Mouse (Mus musculus) heart, postnatal 4 days (tissue): ENCODE data around the gene Olfr641. TPM values are rescaled to one million over a fixed set of nuclear protein-coding genes. Genes with fewer than 3 reads are reported as not detected.

Source experiments
- DNase-seq: peaks from one replicate; pipeline ENCODE4 v3.0.0; 2021
- total RNA-seq, 2 experiments: library from RNA; stranded (reverse); gene quantifications; 2 replicates each; pipeline ENCODE4 v1.2.3; 2021

The Olfr641 gene
- not detected for total RNA-seq

DNA sequence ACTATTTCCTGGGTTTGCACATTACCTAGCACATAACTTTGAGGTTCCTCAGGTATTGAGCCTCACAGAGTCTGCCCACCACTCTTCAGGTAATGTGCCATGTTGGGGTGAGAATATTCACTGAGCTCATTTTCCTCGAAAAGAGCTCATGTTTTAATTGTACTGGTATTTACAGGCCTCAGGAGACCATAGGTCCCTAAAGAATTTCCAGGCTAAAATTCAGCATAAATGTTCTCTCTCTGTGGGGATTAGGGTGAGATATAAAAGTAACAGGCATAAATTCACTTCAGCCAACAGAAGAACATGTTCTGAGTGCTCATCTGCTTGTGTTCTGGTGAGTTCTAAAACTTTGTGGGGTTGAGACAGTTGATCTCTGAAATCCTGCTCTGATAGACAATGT, at the start of gene Olfr641:
Gene Olfr641, plus strand, starts transcription at position 301 of the 400 bp plus-strand sequence.
- no peak for DNase-seq

DNA sequence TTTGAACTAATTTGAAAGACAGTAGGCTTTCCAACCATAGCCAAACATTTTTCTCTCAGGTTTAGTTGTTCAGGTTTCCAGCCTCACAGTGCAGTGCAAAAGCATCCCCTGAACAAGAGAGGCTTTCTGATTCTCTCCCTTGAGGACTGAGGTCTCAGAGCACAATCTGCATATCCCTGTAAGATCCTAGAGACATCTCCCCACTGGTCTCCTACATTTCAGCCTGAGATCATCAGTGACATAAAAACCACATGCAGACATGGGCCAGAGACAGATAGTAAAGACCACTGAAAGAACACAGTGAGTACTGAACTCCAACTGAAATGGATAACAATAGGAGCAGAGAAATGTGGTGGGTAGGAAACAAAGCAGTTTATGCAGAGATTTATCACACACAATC, 36.8 kb upstream of the Olfr641 start, which contains the start of gene Olfr638:
Gene Olfr638, plus strand, starts transcription at position 301 of the 400 bp plus-strand sequence.
- no peak for DNase-seq

DNA sequence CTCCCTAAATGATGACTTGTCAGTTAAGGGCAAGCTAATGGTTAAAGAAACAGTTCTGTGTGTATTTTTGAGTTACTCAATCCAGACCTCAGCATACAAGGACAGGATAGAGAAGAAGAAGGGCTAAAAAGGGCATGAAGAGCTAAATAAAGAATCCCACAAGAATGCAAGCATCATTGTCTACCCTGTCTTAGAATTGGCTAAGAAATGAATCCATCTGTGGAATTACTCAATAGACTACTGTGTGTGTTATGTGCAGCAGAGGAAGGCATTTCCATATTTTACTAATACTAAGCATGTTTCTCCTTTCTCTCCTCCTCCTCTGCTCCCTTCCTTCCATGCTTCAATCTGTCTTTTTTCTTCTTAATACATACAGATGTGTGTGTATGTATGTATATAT, 36.1 kb upstream of the Olfr641 start:
- DNase-seq: no peak

GRCm38 (mm10) chr7:104017203-104017602, 18.0 kb upstream of the Olfr641 start, which contains the start of gene Olfr639:
Gene Olfr639 (minus strand): TSS chr7:104017303.
- no peak for DNase-seq

DNA sequence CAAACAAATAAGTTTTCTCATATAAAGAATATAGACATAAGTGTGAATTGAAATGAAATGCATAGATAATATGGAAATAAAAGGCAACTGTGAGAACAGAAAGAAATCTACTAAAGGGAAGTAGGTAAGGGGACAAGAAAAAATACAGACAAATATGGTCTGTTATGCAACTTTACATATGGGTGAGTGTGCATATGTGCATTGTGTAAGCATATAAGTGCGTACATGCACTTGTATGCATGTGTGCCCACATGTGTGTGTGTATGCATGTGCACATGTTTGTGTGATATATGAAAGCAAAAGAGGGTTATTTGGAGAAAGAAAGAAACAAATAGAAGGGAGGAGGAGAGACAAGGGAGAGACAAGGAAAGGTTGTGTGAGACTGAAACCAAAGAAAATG, 16.3 kb upstream of the Olfr641 start:
- no peak for DNase-seq

DNA sequence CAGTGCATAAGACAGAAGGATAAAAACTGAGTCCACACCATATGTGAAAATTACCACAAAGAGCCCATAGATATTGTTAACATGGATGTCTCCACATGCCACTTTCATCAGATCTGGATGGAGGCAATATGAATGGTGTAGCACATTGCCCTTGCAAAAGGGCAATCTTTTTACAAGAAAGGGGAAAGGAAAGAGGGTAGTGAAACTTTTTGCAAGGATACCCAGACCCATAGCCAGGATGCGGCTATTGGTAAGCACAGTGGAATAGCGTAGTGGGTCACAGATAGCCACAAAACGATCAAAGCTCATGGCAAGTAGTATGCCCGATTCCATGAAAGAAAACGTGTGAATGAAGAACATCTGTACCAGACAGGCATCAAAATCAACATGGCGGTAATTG, 13.6 kb upstream of the Olfr641 start:
- DNase-seq: no peak

GRCm38 (mm10) chr7:104025473-104025872, 9.8 kb upstream of the Olfr641 start, which contains the start of gene Olfr640:
Gene Olfr640 (minus strand): TSS chr7:104025573.
- DNase-seq: no peak

DNA sequence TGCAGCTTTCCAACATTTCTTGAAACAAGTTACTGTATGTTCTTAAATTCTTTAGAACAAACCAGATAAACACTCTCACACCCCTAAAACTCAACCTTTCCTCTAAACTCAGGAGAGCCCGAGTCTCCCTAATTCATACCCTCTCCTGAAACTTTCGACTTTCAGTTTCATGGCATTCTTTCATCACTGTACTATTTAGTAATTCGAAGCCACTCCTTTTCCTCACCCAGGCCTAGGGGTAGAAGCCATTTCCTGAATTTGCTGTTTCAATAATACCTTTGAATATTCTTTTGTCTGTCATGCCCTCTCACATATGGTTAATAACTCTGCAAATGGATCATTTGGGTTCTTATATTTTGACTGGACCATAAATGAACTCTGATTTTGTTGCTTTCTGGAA, 8.3 kb upstream of the Olfr641 start:
- no peak for DNase-seq

GRCm38 (mm10) chr7:104050745-104051144, 15.5 kb downstream of the Olfr641 start:
- DNase-seq: no peak

GRCm38 (mm10) chr7:104052566-104052965, 17.3 kb downstream of the Olfr641 start, which contains the start of gene Olfr642:
Gene Olfr642 (minus strand): TSS chr7:104052666.
- DNase-seq: no peak

- DNase-seq: no peak
Observed at GRCm38 (mm10) chr7:104059215-104059614, 24.0 kb downstream of the Olfr641 start.

- DNase-seq: no peak
Observed at GRCm38 (mm10) chr7:104061345-104061744, 26.1 kb downstream of the Olfr641 start, which contains the start of gene 4930516K23Rik. Gene 4930516K23Rik (minus strand): TSS chr7:104061445.

- no peak for DNase-seq
Observed at GRCm38 (mm10) chr7:104071769-104072168, 36.5 kb downstream of the Olfr641 start, which contains the start of gene Olfr644. Gene Olfr644 (minus strand): TSS chr7:104071869.

DNA sequence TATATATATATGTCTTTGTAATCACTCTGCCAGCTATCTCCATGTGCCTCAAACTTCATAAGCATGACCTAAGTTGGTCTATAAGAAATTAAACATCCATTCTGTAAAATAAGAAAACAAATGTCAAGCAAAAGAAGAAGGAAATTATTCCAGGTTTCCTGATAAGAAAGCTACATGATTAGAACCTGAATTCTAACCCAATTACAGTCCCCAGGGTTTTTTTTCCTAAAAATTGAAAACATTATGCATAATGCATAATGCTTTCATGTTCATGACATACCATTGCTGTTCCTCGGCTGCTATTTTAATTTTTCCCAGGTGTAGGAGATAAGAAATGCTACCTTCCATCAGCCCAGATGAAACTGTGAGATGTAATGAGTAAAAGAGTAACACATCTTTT, 50.1 kb downstream of the Olfr641 start, which contains the start of gene Olfr645:
Gene Olfr645, minus strand, starts transcription at position 101 of the 400 bp plus-strand sequence.
- DNase-seq: no peak

Other genes starting within 250 kb of the Olfr641 start
- not detected for gene Olfr67, start 243.6 kb upstream of the Olfr641 start, total RNA-seq
- 1,000 to 10,000 TPM in 1 of 2 experiments, 100 to 1,000 TPM in 1; 541 to 1,864 TPM for gene Hbb-bt, start 221.4 kb upstream of the Olfr641 start, total RNA-seq
- gene Hbb-bs, start 207.3 kb upstream of the Olfr641 start, total RNA-seq: over 10,000 TPM in 1 of 2 experiments, 1,000 to 10,000 TPM in 1; 4,494 to 12,962 TPM
- gene Hbb-bh2, start 194.9 kb upstream of the Olfr641 start, total RNA-seq: not detected
- gene Hbb-bh1, start 192.3 kb upstream of the Olfr641 start, total RNA-seq: not detected
- gene Hbb-y, start 182.2 kb upstream of the Olfr641 start, total RNA-seq: under 1 TPM in 1 of 2 experiments, not detected in 1; 0.74 TPM
- not detected for gene Olfr66, start 149.2 kb upstream of the Olfr641 start, total RNA-seq
- not detected for gene Olfr64, start 141.0 kb upstream of the Olfr641 start, total RNA-seq
- not detected for gene Olfr65, start 132.0 kb upstream of the Olfr641 start, total RNA-seq
- not detected for gene Olfr631, start 106.6 kb upstream of the Olfr641 start, total RNA-seq
- not detected for gene Olfr632, start 101.1 kb upstream of the Olfr641 start, total RNA-seq
- not detected for gene Olfr633, start 91.0 kb upstream of the Olfr641 start, total RNA-seq
- gene Olfr635, start 64.3 kb upstream of the Olfr641 start, total RNA-seq: under 1 TPM in 1 of 2 experiments, not detected in 1; 0.05 TPM
- gene Olfr638, start 36.7 kb upstream of the Olfr641 start, total RNA-seq: not detected
- gene Olfr639, start 18.1 kb upstream of the Olfr641 start, total RNA-seq: under 1 TPM in 1 of 2 experiments, not detected in 1; 0.05 TPM
- gene Olfr640, start 9.9 kb upstream of the Olfr641 start, total RNA-seq: not detected
- not detected for gene Olfr642, start 17.2 kb downstream of the Olfr641 start, total RNA-seq
- not detected for gene 4930516K23Rik, start 26.0 kb downstream of the Olfr641 start, total RNA-seq
- not detected for gene Olfr644, start 36.4 kb downstream of the Olfr641 start, total RNA-seq
- not detected for gene Olfr645, start 50.0 kb downstream of the Olfr641 start, total RNA-seq
- gene Olfr646, start 69.4 kb downstream of the Olfr641 start, total RNA-seq: not detected
- gene Ubqln5, start 94.4 kb downstream of the Olfr641 start, total RNA-seq: not detected
- gene Olfr643, start 102.0 kb downstream of the Olfr641 start, total RNA-seq: not detected
- gene Ubqln3, start 107.8 kb downstream of the Olfr641 start, total RNA-seq: not detected
- not detected for gene Ubqlnl, start 115.1 kb downstream of the Olfr641 start, total RNA-seq
- not detected for gene Olfm5, start 129.4 kb downstream of the Olfr641 start, total RNA-seq
- gene Olfr648, start 147.9 kb downstream of the Olfr641 start, total RNA-seq: under 1 TPM in 1 of 2 experiments, not detected in 1; 0.11 TPM
- gene Olfr649, start 160.5 kb downstream of the Olfr641 start, total RNA-seq: not detected
- gene Trim6, start 183.3 kb downstream of the Olfr641 start, total RNA-seq: 1 to 10 TPM; 1.2 to 1.7 TPM
- 1 to 10 TPM; 3.2 TPM for gene Trim34a, start 209.0 kb downstream of the Olfr641 start, total RNA-seq